Mouse (Mus musculus): ENCODE results near the gene Sp6. TPM values are rescaled to one million over a fixed set of nuclear protein-coding genes. Genes with fewer than 3 reads are reported as not detected.
A peak's percentile ranks its signal among the peaks of the same experiment; 100 is the strongest.

Sp6 gene
- polyA plus RNA-seq, 1 experiment from 2014 or later = not detected

DNA sequence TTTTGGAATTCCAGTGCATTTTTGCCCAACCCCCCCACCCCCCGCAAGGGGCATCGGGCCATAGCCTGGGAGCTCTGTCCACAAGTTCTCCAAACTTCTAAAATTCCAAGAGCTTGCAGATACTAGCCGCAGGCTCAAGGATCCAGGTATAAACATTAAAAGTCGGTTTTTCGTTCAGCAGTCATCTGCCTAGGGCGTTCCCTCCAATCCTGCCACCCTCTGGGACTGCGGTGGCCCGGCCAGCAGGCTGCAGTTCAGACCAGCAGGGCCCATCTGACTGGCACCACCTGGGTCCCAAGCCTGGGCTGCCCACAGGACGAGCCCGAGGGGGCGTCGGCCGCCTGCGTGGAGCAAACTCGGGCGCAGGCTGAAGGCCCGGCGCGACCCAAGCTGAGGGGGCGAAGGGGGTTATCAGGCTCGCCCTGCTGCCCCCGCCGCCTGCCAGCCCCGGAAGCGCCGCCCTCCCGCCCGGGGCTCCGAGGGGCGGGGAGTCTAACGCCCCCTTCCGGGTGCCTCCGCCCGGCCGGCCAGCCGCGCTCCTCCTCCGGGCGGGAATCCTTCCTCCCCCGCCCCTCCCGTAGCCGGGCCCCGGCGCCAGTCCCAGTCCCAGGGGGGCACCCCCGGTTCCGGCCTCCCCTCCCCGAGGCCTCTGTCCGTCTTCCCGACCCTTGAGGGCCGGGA lies 36.1 kb upstream of the Sp6 start:
- Histone ChIP-seq H3K36me3 (ENCODE audit: inconsistent target) (no peaks in the 10 kb centered on the region), H3K79me2 (ENCODE audit: inconsistent target) (peaks cover 44% of the 10 kb centered on the region), H3K27ac (peak overlapping the region; percentile 85), H3K4me3 (ENCODE audit: inconsistent target) (peak overlapping the region; percentile 64)
- under 1% methylated on average over 31 of the region's 50 CpGs for WGBS (ENCODE audit: missing documents)

DNA sequence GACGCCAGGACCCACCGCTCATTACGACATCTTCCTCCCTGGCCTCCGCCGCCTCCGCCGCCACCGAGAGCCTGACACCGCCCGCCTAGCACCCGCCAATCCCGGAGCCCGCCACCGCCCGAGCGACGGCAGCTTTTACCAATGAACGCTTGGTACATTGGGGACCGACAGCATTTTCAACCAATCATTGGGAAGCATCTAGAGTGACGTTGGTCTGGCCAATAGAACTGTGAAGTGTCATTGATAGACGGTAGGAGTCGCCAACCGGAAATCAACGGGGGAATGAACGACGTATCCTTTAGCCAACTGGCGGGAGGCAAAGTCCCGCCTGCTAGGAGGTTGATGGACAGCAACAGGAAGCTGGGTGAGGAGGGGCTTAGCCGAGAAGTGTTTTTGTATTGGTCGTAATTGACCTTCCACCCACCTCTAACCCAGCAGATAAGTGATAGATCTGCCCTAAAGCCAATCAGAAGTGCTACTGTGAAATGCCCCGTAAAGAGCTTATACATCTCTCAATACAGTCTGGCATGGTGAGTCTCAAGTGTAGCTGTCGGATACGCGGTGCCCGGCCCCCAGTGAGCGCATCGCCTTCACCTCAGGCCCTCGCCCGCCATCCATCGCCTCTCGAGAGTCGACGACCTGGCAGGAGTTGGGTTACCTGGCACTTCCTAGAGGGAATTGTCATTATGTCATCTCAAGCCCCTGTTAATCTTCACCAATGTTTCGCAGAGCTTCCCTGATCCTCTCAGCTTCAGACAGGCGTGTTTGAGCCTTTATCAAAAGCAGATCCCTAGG lies 35.4 kb upstream of the Sp6 start:
- Histone ChIP-seq H3K4me3 (ENCODE audit: inconsistent target) (peak overlapping the region; percentile 78), H3K36me3 (ENCODE audit: inconsistent target) (no peaks in the 10 kb centered on the region), H3K27ac (peak overlapping the region; percentile 65), H3K79me2 (ENCODE audit: inconsistent target) (peaks cover 36% of the 10 kb centered on the region)
- WGBS (ENCODE audit: missing documents) = 0% methylated on average over 44 of the region's 45 CpGs

DNA sequence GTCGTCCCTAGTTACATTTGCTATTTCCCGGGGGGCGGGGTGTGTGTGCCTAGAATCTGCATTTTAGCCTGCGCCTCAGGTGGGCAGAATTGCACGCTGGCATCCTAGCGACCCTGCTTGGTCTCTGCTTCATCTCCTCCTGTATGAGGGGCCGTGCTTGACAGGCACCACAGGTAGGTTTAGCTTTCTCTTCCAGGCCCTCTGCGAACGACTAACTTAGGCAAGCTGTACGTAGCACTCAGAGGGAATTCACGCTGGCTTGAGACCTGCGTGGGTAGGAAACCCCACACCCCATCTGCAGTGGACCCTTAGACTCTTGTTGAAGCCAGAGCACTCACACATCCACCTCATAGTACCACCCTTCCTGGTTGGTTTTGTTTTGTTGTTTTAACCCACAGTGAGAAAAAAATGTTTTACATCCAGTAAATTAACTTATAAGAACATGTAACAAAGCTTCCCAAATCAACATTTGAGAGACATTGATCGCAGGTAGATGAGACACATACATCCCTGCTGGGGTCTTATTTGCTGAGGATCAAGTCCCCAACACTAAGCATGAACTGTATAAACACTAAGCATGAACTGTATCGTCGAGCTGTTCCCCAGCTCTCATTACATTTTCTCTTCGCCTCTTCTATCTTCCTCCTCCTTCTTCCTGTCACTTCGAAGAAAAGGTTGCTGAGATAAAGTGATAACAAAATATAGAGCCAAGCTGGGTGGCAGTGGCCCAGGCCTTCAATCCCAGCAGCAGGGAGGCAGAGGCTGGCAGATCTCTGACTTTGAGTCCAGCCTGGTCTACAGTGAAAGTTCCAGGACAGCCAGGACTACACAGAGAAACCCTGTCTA lies 34.6 kb upstream of the Sp6 start:
- Histone ChIP-seq H3K36me3 (ENCODE audit: inconsistent target) (no peaks in the 10 kb centered on the region), H3K79me2 (ENCODE audit: inconsistent target) (peaks cover 28% of the 10 kb centered on the region), H3K27ac (peak overlapping the region; percentile 65), H3K4me3 (ENCODE audit: inconsistent target) (peak overlapping the region; percentile 78)
- 32% methylated on average over 17 of the region's 17 CpGs for WGBS (ENCODE audit: missing documents)

DNA sequence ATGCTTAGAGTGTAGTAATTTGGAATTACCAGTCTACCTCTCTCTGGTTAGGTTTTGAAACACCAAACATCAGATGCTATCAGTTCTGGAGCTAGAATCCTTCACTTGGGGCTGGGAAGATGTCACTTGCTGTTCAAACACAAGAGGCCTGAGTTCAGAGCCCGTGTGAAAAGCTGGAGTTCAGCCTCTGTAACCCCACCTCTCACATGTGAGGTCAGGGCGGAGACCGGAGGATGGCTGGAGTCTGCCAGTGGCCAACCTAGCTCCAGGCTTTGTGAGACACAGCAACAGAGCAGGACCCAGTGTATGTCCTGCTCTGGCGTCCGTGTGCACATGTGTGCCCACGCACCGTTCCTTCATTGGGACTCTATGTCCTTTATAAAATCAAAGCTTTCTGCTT lies 33.9 kb upstream of the Sp6 start:
- Histone ChIP-seq H3K27ac (no peak overlapping the region), H3K79me2 (ENCODE audit: inconsistent target) (peaks cover 21% of the 10 kb centered on the region), H3K4me3 (ENCODE audit: inconsistent target) (no peak overlapping the region), H3K36me3 (ENCODE audit: inconsistent target) (no peaks in the 10 kb centered on the region)
- 93% methylated on average over 7 of the region's 7 CpGs for WGBS (ENCODE audit: missing documents)

DNA sequence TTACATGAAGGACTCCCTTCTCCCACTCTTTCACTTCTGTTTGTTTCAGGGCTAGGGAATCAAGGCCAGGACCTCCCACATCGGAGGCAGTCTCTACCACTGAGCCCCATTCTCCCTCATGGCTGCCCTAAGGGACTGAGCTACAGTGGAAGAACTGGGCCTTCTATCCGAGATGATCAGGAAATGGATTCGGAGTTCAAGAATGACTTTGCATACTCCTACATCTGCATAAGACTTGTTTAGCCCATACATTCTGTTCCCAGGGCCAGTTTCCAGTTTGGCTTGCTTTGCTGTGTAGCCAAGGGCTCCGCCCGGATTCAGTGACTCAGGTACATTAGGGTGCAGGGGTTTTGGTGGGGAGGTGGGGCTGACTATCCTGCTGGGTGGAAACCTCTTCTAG lies 33.2 kb upstream of the Sp6 start:
- no peaks in the 10 kb centered on the region for H3K36me3 ChIP-seq (ENCODE audit: inconsistent target)
- no peak overlapping the region for H3K27ac ChIP-seq
- peaks cover 19% of the 10 kb centered on the region for H3K79me2 ChIP-seq (ENCODE audit: inconsistent target)
- WGBS (ENCODE audit: missing documents) = 83% methylated on average over 5 of the region's 5 CpGs
- H3K4me3 ChIP-seq (ENCODE audit: inconsistent target) = no peak overlapping the region

DNA sequence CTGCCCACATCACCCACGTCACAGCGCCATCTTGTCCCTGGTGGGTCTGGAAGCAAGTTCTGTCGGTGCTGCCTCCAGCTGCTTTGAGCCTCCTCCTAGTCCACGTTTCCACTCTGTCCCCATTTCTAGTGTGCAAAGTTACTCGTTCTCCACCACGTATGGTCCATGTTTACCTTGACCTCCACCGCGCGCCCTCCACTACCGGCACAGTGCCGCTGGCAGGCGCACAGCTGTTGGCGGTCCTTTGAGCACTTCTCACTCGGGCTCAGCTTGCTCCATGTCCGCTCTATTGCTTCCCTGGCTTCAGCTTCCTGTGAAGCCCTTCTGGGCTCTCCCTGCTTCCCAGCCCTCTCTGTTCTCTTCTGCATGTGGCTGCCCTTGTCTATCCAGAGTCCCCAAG lies 31.7 kb upstream of the Sp6 start:
- no peak overlapping the region for H3K27ac ChIP-seq
- 93% methylated on average over 14 of the region's 15 CpGs for WGBS (ENCODE audit: missing documents)
- H3K79me2 ChIP-seq (ENCODE audit: inconsistent target) = peaks cover 5% of the 10 kb centered on the region

DNA sequence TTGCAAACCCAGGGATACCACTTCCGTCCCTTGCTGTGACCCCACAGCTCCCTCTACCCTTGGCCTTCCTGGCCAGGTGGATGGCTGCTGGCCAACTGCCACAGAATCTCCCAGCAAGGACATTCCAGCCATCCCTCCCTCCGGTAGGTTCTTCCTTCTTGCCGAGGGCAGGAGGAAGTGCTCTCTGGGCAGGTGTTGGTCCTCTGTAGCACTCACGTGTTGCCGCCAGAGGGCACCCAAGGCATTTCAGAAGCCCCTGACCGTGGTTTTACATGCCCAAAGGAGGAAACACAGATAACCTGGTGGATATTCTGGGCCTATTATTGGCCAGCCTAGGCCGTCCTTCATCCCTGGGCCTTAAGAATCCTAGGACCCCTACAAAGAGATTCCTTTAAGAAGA lies 30.8 kb upstream of the Sp6 start:
- Histone ChIP-seq H3K27ac (no peak overlapping the region), H3K36me3 (ENCODE audit: inconsistent target) (no peaks in the 10 kb centered on the region), H3K4me3 (ENCODE audit: inconsistent target) (no peak overlapping the region), H3K79me2 (ENCODE audit: inconsistent target) (no peaks in the 10 kb centered on the region)
- 3% methylated on average over 7 of the region's 7 CpGs for WGBS (ENCODE audit: missing documents)

More for the DNA sequence above, 31.7 kb upstream of the Sp6 start:
- no peak overlapping the region for H3K4me3 ChIP-seq (ENCODE audit: inconsistent target)
- H3K36me3 ChIP-seq (ENCODE audit: inconsistent target) = no peaks in the 10 kb centered on the region

DNA sequence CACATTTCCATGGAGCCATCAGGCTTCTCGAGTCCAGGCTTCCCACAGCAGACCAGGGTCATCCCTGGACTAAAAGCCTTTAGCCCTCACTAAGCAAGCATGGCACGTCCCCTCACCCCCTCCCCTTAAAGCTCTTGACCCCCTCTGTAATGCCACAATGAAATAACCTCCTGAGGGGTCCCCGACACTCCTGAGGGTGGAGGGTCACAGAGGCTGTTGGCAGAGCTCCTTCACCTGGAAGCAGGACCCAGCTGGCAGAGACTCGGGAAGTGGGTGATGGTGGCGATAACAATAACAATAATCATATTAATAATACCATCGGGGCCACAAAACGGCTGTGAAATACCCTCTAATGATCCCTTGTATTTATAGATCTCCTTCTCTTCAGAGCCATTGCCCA lies 30.3 kb upstream of the Sp6 start, which contains the start of gene Sp2:
TSS of gene Sp2 (minus strand) at position 101 of the 400 bp plus-strand sequence.
- WGBS (ENCODE audit: missing documents) = 80% methylated on average over 7 of the region's 7 CpGs
- Histone ChIP-seq H3K27ac (no peak within 1 kb of the TSS), H3K36me3 (ENCODE audit: inconsistent target) (no peaks in the 10 kb centered on the region), H3K79me2 (ENCODE audit: inconsistent target) (no peaks in the 10 kb centered on the region), H3K4me3 (ENCODE audit: inconsistent target) (no peak within 1 kb of the TSS)

DNA sequence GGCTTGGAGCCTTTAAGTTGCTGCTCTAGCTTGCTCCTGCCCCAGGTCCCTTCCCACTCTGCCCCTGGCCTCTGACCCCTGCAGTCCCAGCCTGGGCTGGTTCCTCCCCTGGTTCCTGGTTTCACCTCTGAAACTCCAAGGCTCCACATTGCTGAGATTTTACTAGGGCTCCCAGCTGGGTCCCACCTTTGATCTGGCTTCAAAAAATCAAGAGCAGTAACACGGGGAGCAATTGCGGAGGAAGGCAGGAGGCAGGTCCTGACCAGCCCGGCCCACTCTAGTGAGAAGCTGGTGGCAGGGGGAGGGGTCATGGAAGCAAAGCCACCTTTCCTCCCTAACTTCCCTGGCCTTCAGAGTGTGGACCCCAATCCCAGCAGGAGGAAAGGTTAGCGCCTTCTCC lies 28.3 kb upstream of the Sp6 start:
- Histone ChIP-seq H3K27ac (no peak overlapping the region), H3K4me3 (ENCODE audit: inconsistent target) (no peak overlapping the region)
- 93% methylated on average over 4 of the region's 4 CpGs for WGBS (ENCODE audit: missing documents)

DNA sequence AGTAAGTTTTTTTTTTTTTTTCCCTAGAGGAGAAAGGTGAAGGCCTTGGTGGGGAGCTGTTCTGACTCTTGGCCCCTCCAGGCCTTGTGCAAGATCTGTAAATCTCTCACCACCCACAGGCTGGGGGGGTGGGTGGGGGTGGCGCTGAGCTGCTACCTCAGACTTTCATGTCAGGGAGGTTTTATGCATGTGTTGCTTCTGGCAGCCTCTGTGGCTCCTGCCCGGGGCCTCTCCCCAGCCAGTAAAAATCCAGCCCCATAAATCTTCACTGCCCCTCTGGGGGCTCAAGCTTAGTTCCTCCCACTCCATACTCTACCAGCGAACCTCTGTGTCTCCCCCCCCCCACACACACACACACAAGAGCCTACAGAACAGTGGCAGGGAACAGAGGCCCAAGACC lies 26.7 kb upstream of the Sp6 start:
- no peaks in the 10 kb centered on the region for H3K36me3 ChIP-seq (ENCODE audit: inconsistent target)
- WGBS (ENCODE audit: missing documents) = 54% methylated on average over 3 of the region's 3 CpGs
- no peak overlapping the region for H3K27ac ChIP-seq
- no peaks in the 10 kb centered on the region for H3K79me2 ChIP-seq (ENCODE audit: inconsistent target)
- no peak overlapping the region for H3K4me3 ChIP-seq (ENCODE audit: inconsistent target)

More for the DNA sequence above, 28.3 kb upstream of the Sp6 start:
- Histone ChIP-seq H3K36me3 (ENCODE audit: inconsistent target) (no peaks in the 10 kb centered on the region), H3K79me2 (ENCODE audit: inconsistent target) (no peaks in the 10 kb centered on the region)

DNA sequence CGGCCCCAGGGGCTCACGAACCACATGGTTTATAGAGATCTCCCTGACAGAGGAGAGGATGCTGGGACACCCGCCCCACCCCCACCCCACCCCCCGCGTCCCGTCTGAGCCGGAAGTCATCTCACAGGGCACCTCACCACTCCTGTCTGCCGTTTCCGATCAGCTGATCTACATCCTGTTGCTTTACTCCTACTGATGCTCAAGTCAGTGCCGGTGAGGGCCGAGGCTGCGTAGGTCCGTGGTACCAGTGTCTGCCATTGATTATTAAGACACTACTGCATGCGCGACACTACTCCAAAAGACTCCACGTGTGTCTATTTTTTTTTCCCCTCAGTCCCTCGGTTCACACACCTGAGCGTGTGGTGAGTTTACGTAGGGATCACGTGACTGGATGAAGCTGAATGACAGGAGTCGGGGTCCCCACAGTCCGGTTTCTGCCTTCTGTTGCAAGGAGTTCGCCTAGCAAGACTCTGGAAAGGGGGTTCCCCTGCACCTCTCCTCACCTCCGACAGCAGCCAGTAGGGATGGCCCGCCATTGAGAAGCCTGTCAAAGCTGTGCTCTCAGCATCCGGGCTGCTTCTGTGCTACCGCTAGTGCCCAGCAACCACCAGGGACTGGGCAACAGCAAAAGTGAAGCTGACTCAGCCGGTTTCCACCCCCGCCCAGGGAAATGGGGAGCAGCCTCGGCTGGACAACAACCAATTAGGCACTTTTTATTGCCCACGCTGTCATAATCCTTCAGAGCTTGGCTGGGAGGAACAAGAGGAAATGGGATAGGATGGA lies 25.1 kb upstream of the Sp6 start:
- WGBS (ENCODE audit: missing documents) = 3% methylated on average over 31 of the region's 31 CpGs
- Histone ChIP-seq H3K4me3 (ENCODE audit: inconsistent target) (no peak overlapping the region), H3K79me2 (ENCODE audit: inconsistent target) (no peaks in the 10 kb centered on the region), H3K27ac (no peak overlapping the region), H3K36me3 (ENCODE audit: inconsistent target) (no peaks in the 10 kb centered on the region)

DNA sequence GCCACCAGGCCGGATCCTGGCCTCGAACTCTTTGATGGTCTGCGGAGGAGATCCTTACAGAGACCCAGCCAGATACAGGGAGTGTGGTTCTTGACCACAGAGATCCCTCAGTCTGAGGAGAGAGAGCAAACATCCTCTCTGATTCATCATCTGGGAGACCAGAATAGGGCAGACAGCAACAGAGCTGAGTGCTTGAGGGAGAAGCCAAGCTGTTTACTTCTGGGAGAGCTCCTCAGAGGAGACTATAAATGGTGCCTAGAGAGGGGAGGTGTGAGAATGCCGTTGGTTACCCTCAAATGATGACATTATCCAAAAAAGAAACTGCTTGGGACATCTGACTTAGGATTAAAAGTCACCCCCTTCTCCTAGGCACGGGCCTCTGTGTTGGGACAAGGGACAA lies 21.7 kb upstream of the Sp6 start:
- 83% methylated on average over 5 of the region's 5 CpGs for WGBS (ENCODE audit: missing documents)
- H3K36me3 ChIP-seq (ENCODE audit: inconsistent target) = no peaks in the 10 kb centered on the region
- H3K27ac ChIP-seq = no peak overlapping the region
- no peaks in the 10 kb centered on the region for H3K79me2 ChIP-seq (ENCODE audit: inconsistent target)
- H3K4me3 ChIP-seq (ENCODE audit: inconsistent target) = no peak overlapping the region

DNA sequence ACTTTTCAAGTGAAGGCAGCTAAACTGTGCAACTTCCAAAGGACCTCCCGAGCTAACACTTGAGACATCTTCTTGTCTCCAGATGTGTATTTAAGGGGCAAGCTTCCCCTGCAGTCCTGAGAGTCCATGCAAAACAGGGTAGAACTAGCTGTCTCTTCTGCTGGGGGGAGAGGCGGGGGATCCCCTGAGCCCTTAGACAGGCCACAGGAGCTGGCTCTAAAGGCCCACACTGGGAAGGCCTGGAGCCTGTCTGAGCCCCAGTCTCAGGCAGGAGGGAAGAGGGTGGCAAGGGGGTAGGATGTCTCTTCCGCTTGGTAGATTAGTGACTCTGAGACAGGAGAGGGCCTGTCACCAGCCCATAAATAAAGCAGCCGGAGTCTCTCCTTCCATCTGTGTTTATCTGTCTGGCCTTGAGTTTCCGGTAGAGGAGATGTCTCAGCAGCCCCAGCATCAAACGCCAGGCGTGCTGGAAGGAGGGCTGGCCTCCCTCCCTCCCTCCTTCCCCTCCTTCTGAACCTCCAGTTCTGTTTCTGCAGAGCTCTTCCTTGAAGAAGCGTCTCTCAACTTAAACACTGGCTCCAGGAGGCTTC lies 20.4 kb upstream of the Sp6 start:
- H3K27ac ChIP-seq = no peak overlapping the region
- no peak overlapping the region for H3K4me3 ChIP-seq (ENCODE audit: inconsistent target)
- no peaks in the 10 kb centered on the region for H3K36me3 ChIP-seq (ENCODE audit: inconsistent target)
- no peaks in the 10 kb centered on the region for H3K79me2 ChIP-seq (ENCODE audit: inconsistent target)
- WGBS (ENCODE audit: missing documents) = 56% methylated on average over 8 of the region's 8 CpGs

DNA sequence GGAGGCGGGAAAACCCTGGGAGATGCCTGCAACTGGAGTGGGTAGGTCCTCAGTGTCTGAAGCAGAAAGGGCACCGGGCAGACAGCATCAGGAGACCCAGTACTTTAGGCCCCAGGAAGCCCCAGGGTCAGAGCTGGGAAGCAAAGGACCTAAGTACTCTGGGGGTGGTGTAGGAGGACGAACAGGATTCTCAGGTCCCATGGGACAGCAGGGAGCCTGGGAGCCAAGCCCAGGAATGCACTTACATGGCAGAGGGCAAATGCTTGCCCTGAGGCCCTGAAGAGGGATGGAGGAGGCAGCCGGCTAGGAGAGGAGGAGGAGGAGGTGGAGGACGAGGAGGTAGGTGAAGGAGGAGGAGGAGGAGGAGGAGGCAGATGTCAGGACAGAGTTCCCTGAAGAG lies 18.2 kb upstream of the Sp6 start:
- no peaks in the 10 kb centered on the region for H3K79me2 ChIP-seq (ENCODE audit: inconsistent target)
- no peak overlapping the region for H3K27ac ChIP-seq
- 91% methylated on average over 3 of the region's 5 CpGs for WGBS (ENCODE audit: missing documents)
- H3K4me3 ChIP-seq (ENCODE audit: inconsistent target) = no peak overlapping the region
- no peaks in the 10 kb centered on the region for H3K36me3 ChIP-seq (ENCODE audit: inconsistent target)
